Mouse (Mus musculus): Measurements from ENCODE around the gene Mxd3. TPM values are rescaled to one million over a fixed set of nuclear protein-coding genes. Genes with fewer than 3 reads are reported as not detected.

The Mxd3 gene
- total and polyA plus RNA-seq, 3 experiments = 3.9 to 9.3 TPM; not detected in 1

- no peak for TF ChIP-seq ZC3H11A (IDR thresholded peaks at IDR 0.05; ENCODE audit: low read depth, low read length)
- no peak for TF ChIP-seq CHD1 (IDR thresholded peaks at IDR 0.05; ENCODE audit: low read depth, low read length)
Measured at GRCm38 (mm10) chr13:55277646-55278045, 52.0 kb downstream of the Mxd3 start (continued).

GRCm38 (mm10) chr13:55277203-55277602, 52.4 kb downstream of the Mxd3 start:
- Histone ChIP-seq H3K27ac (ENCODE audit: control insufficient read depth, low read depth, low read length) (peak overlapping the region; percentile 56), H3K36me3 (ENCODE audit: control insufficient read depth in 1 of 2, insufficient read depth in 2 of 2, low read length in 2 of 2) (peaks cover 0 to 10% of the 10 kb centered on the region in 2 experiments; a peak in 2 of 4 replicates), H3K4me1 (ENCODE audit: control insufficient read depth in 1 of 2, insufficient read depth in 2 of 2, low read length in 2 of 2) (peaks cover 2 to 6% of the 10 kb centered on the region in 2 experiments; a peak in 2 of 4 replicates), H3K27me3 (ENCODE audit: control insufficient read depth in 1 of 2, insufficient read depth in 2 of 2, low read length in 2 of 2) (no peaks in the 10 kb centered on the region), H3K9ac (ENCODE audit: control insufficient read depth, low read depth, low read length, poor library complexity, severe bottlenecking) (peak overlapping the region; percentile 16; the same call in 1 of the 2 replicates), H3K9me3 (replicated peaks; ENCODE audit: insufficient read depth, low read length) (no peaks in the 10 kb centered on the region), H3K79me2 (ENCODE audit: control insufficient read depth, insufficient read depth, low read length, poor library complexity) (no peaks in the 10 kb centered on the region), H3K4me3 (ENCODE audit: control insufficient read depth in 1 of 2, insufficient read depth in 1 of 2, low read depth in 2 of 2, low read length in 2 of 2) (peak overlapping the region; percentile 41 to 44)
- DNase-seq (ENCODE audit: low read depth, low spot score) = peak; percentile 90
- TF ChIP-seq E2F4 (IDR thresholded peaks at IDR 0.05; ENCODE audit: borderline replicate concordance, low read depth, low read length) = no peak
- no peak for TF ChIP-seq RAD21 (IDR thresholded peaks at IDR 0.05; ENCODE audit: low read depth, low read length)
- no peak for TF ChIP-seq EP300 (IDR thresholded peaks at IDR 0.05; ENCODE audit: low read depth in 1 of 2, low read length in 2 of 2)
- no peak for TF ChIP-seq CTCF (IDR thresholded peaks at IDR 0.05 in 2 of 3, conservative IDR thresholded peaks at IDR 0.05 in 1 of 3; ENCODE audit: control insufficient read depth in 1 of 3, insufficient read depth in 1 of 3, low read depth in 2 of 3, low read length in 3 of 3, poor library complexity in 1 of 3, severe bottlenecking in 1 of 3)
- no peak for TF ChIP-seq POLR2AphosphoS2 (IDR thresholded peaks at IDR 0.05; ENCODE audit: low read length)
- TF ChIP-seq ELF1 (IDR thresholded peaks at IDR 0.05; ENCODE audit: low read depth, low read length) = no peak
- TF ChIP-seq ZC3H11A (IDR thresholded peaks at IDR 0.05; ENCODE audit: low read depth, low read length) = no peak
- TF ChIP-seq POLR2A (IDR thresholded peaks at IDR 0.05; ENCODE audit: control insufficient read depth in 1 of 2, insufficient read depth in 1 of 2, low read depth in 1 of 2, low read length in 2 of 2, poor library complexity in 1 of 2) = peak in 1 of 2 experiments; percentile 31; a peak in 1 of 4 replicates
- TF ChIP-seq GABPA (IDR thresholded peaks at IDR 0.05; ENCODE audit: low read depth, low read length) = no peak
- TF ChIP-seq HCFC1 (IDR thresholded peaks at IDR 0.05; ENCODE audit: low read depth, low read length) = 0 out of 2 replicates have a peak, but pooled peaks have one; percentile 19
- TF ChIP-seq BHLHE40 (IDR thresholded peaks at IDR 0.05; ENCODE audit: borderline replicate concordance, low read depth, low read length) = no peak
- no peak for TF ChIP-seq ZMIZ1 (IDR thresholded peaks at IDR 0.05; ENCODE audit: low read depth, low read length)
- no peak for TF ChIP-seq MYB (IDR thresholded peaks at IDR 0.05; ENCODE audit: low read depth, low read length)
- no peak for TF ChIP-seq USF1 (IDR thresholded peaks at IDR 0.05; ENCODE audit: low read depth, low read length)
- TF ChIP-seq NELFE (IDR thresholded peaks at IDR 0.05; ENCODE audit: low read depth, low read length) = peak; percentile 28; the same call in 1 of the 2 replicates
- no peak for TF ChIP-seq MAFK (IDR thresholded peaks at IDR 0.05; ENCODE audit: borderline replicate concordance, low read depth, low read length)
- TF ChIP-seq SIN3A (IDR thresholded peaks at IDR 0.05; ENCODE audit: low read length) = no peak
- TF ChIP-seq ZNF384 (IDR thresholded peaks at IDR 0.05; ENCODE audit: low read depth, low read length) = no peak

Other genes starting within 250 kb of the Mxd3 start
- gene Uimc1, start 229.5 kb downstream of the Mxd3 start, total RNA-seq (2012; rRNA removed) = 124 and 143 TPM in 2 replicates
- 10 to 100 TPM in 1 of 2 experiments, not detected in 1; 32.5 TPM for gene Uimc1, start 229.5 kb downstream of the Mxd3 start, polyA plus RNA-seq (2012; ENCODE audit: insufficient read depth in 1 of 2, insufficient read length in 2 of 2, low read depth in 1 of 2, low replicate concordance in 2 of 2, missing spikeins in 1 of 2)
- gene Zfp346, start 224.5 kb downstream of the Mxd3 start, total RNA-seq (2012; rRNA removed) = 15.0 and 19.5 TPM in 2 replicates
- 10 to 100 TPM in 1 of 2 experiments, not detected in 1; 28.8 TPM for gene Zfp346, start 224.5 kb downstream of the Mxd3 start, polyA plus RNA-seq (2012; ENCODE audit: insufficient read depth in 1 of 2, insufficient read length in 2 of 2, low read depth in 1 of 2, low replicate concordance in 2 of 2, missing spikeins in 1 of 2)
- not detected in 2 replicates for gene Gm17617, start 196.3 kb downstream of the Mxd3 start, total RNA-seq (2012; rRNA removed)
- gene Gm17617, start 196.3 kb downstream of the Mxd3 start, polyA plus RNA-seq (2012; ENCODE audit: insufficient read depth in 1 of 2, insufficient read length in 2 of 2, low read depth in 1 of 2, low replicate concordance in 2 of 2, missing spikeins in 1 of 2) = not detected
- not detected in 2 replicates for gene Fgfr4, start 177.2 kb downstream of the Mxd3 start, total RNA-seq (2012; rRNA removed)
- gene Fgfr4, start 177.2 kb downstream of the Mxd3 start, polyA plus RNA-seq (2012; ENCODE audit: insufficient read depth in 1 of 2, insufficient read length in 2 of 2, low read depth in 1 of 2, low replicate concordance in 2 of 2, missing spikeins in 1 of 2) = not detected
- 10.0 and 13.3 TPM in 2 replicates for gene Nsd1, start 120.0 kb downstream of the Mxd3 start, total RNA-seq (2012; rRNA removed)
- gene Nsd1, start 120.0 kb downstream of the Mxd3 start, polyA plus RNA-seq (2012; ENCODE audit: insufficient read depth in 1 of 2, insufficient read length in 2 of 2, low read depth in 1 of 2, low replicate concordance in 2 of 2, missing spikeins in 1 of 2) = 10 to 100 TPM in 1 of 2 experiments, 1 to 10 TPM in 1; 6.3 to 59.3 TPM
- 203 and 263 TPM in 2 replicates for gene Prelid1, start 9.3 kb downstream of the Mxd3 start, total RNA-seq (2012; rRNA removed)
- 100 to 1,000 TPM in 1 of 2 experiments, not detected in 1; 630 TPM for gene Prelid1, start 9.3 kb downstream of the Mxd3 start, polyA plus RNA-seq (2012; ENCODE audit: insufficient read depth in 1 of 2, insufficient read length in 2 of 2, low read depth in 1 of 2, low replicate concordance in 2 of 2, missing spikeins in 1 of 2)
- gene Rab24, start 7.9 kb downstream of the Mxd3 start, total RNA-seq (2012; rRNA removed) = 74.3 and 75.8 TPM in 2 replicates
- 10 to 100 TPM in 1 of 2 experiments, not detected in 1; 71.0 TPM for gene Rab24, start 7.9 kb downstream of the Mxd3 start, polyA plus RNA-seq (2012; ENCODE audit: insufficient read depth in 1 of 2, insufficient read length in 2 of 2, low read depth in 1 of 2, low replicate concordance in 2 of 2, missing spikeins in 1 of 2)
- gene Lman2, start 33.0 kb upstream of the Mxd3 start, total RNA-seq (2012; rRNA removed) = 132 and 145 TPM in 2 replicates
- 100 to 1,000 TPM in 1 of 2 experiments, 10 to 100 TPM in 1; 86.1 to 239 TPM for gene Lman2, start 33.0 kb upstream of the Mxd3 start, polyA plus RNA-seq (2012; ENCODE audit: insufficient read depth in 1 of 2, insufficient read length in 2 of 2, low read depth in 1 of 2, low replicate concordance in 2 of 2, missing spikeins in 1 of 2)
- 14.4 TPM in 2 replicates for gene Rgs14, start 39.9 kb upstream of the Mxd3 start, total RNA-seq (2012; rRNA removed)
- gene Rgs14, start 39.9 kb upstream of the Mxd3 start, polyA plus RNA-seq (2012; ENCODE audit: insufficient read depth in 1 of 2, insufficient read length in 2 of 2, low read depth in 1 of 2, low replicate concordance in 2 of 2, missing spikeins in 1 of 2) = 10 to 100 TPM in 1 of 2 experiments, not detected in 1; 20.5 TPM
- gene Slc34a1, start 68.4 kb upstream of the Mxd3 start, total RNA-seq (2012; rRNA removed) = not detected in 2 replicates
- not detected for gene Slc34a1, start 68.4 kb upstream of the Mxd3 start, polyA plus RNA-seq (2012; ENCODE audit: insufficient read depth in 1 of 2, insufficient read length in 2 of 2, low read depth in 1 of 2, low replicate concordance in 2 of 2, missing spikeins in 1 of 2)
- gene Pfn3, start 85.4 kb upstream of the Mxd3 start, total RNA-seq (2012; rRNA removed) = not detected in 2 replicates
- not detected for gene Pfn3, start 85.4 kb upstream of the Mxd3 start, polyA plus RNA-seq (2012; ENCODE audit: insufficient read depth in 1 of 2, insufficient read length in 2 of 2, low read depth in 1 of 2, low replicate concordance in 2 of 2, missing spikeins in 1 of 2)
- gene F12, start 97.0 kb upstream of the Mxd3 start, total RNA-seq (2012; rRNA removed) = not detected in 2 replicates
- not detected for gene F12, start 97.0 kb upstream of the Mxd3 start, polyA plus RNA-seq (2012; ENCODE audit: insufficient read depth in 1 of 2, insufficient read length in 2 of 2, low read depth in 1 of 2, low replicate concordance in 2 of 2, missing spikeins in 1 of 2)
- gene Grk6, start 115.2 kb upstream of the Mxd3 start, total RNA-seq (2012; rRNA removed) = 75.9 and 83.2 TPM in 2 replicates
- gene Grk6, start 115.2 kb upstream of the Mxd3 start, polyA plus RNA-seq (2012; ENCODE audit: insufficient read depth in 1 of 2, insufficient read length in 2 of 2, low read depth in 1 of 2, low replicate concordance in 2 of 2, missing spikeins in 1 of 2) = 10 to 100 TPM in 1 of 2 experiments, not detected in 1; 96.7 TPM
- 2.4 and 2.7 TPM in 2 replicates for gene Prr7, start 134.4 kb upstream of the Mxd3 start, total RNA-seq (2012; rRNA removed)
- gene Prr7, start 134.4 kb upstream of the Mxd3 start, polyA plus RNA-seq (2012; ENCODE audit: insufficient read depth in 1 of 2, insufficient read length in 2 of 2, low read depth in 1 of 2, low replicate concordance in 2 of 2, missing spikeins in 1 of 2) = 1 to 10 TPM in 1 of 2 experiments, not detected in 1; 8.7 TPM
- gene Dbn1, start 158.3 kb upstream of the Mxd3 start, total RNA-seq (2012; rRNA removed) = 0.04 and 0.10 TPM in 2 replicates
- under 1 TPM in 1 of 2 experiments, not detected in 1; 0.53 TPM for gene Dbn1, start 158.3 kb upstream of the Mxd3 start, polyA plus RNA-seq (2012; ENCODE audit: insufficient read depth in 1 of 2, insufficient read length in 2 of 2, low read depth in 1 of 2, low replicate concordance in 2 of 2, missing spikeins in 1 of 2)
- 12.3 and 15.7 TPM in 2 replicates for gene Pdlim7, start 183.9 kb upstream of the Mxd3 start, total RNA-seq (2012; rRNA removed)
- 10 to 100 TPM in 1 of 2 experiments, not detected in 1; 40.6 TPM for gene Pdlim7, start 183.9 kb upstream of the Mxd3 start, polyA plus RNA-seq (2012; ENCODE audit: insufficient read depth in 1 of 2, insufficient read length in 2 of 2, low read depth in 1 of 2, low replicate concordance in 2 of 2, missing spikeins in 1 of 2)
- gene Dok3, start 199.5 kb upstream of the Mxd3 start, total RNA-seq (2012; rRNA removed) = 1.4 and 1.6 TPM in 2 replicates
- 1 to 10 TPM in 1 of 2 experiments, not detected in 1; 4.3 TPM for gene Dok3, start 199.5 kb upstream of the Mxd3 start, polyA plus RNA-seq (2012; ENCODE audit: insufficient read depth in 1 of 2, insufficient read length in 2 of 2, low read depth in 1 of 2, low replicate concordance in 2 of 2, missing spikeins in 1 of 2)
- 58.5 and 61.6 TPM in 2 replicates for gene Ddx41, start 206.8 kb upstream of the Mxd3 start, total RNA-seq (2012; rRNA removed)
- 10 to 100 TPM in 1 of 2 experiments, not detected in 1; 88.8 TPM for gene Ddx41, start 206.8 kb upstream of the Mxd3 start, polyA plus RNA-seq (2012; ENCODE audit: insufficient read depth in 1 of 2, insufficient read length in 2 of 2, low read depth in 1 of 2, low replicate concordance in 2 of 2, missing spikeins in 1 of 2)
- 11.7 and 11.9 TPM in 2 replicates for gene Fam193b, start 241.3 kb upstream of the Mxd3 start, total RNA-seq (2012; rRNA removed)
- 10 to 100 TPM in 1 of 2 experiments, not detected in 1; 38.7 TPM for gene Fam193b, start 241.3 kb upstream of the Mxd3 start, polyA plus RNA-seq (2012; ENCODE audit: insufficient read depth in 1 of 2, insufficient read length in 2 of 2, low read depth in 1 of 2, low replicate concordance in 2 of 2, missing spikeins in 1 of 2)
- 185 and 222 TPM in 2 replicates for gene Tmed9, start 243.9 kb upstream of the Mxd3 start, total RNA-seq (2012; rRNA removed)
- gene Tmed9, start 243.9 kb upstream of the Mxd3 start, polyA plus RNA-seq (2012; ENCODE audit: insufficient read depth in 1 of 2, insufficient read length in 2 of 2, low read depth in 1 of 2, low replicate concordance in 2 of 2, missing spikeins in 1 of 2) = 100 to 1,000 TPM in 1 of 2 experiments, not detected in 1; 218 TPM

Data from MEL (cell line).